30 mouse cellular contexts compared by ENCODE assay signal in genomic region chr12:101699176-101699575, GRCm38 (mm10). TPM values are rescaled to one million over a fixed set of nuclear protein-coding genes. Genes with fewer than 3 reads are reported as not detected.
"Had no signal": no experiment of that assay in that cellular context is flagged by ENCODE, and none has a peak within 500 bp of the region (broad histone marks: within the 10 kb centered on the region; RNA-seq: fewer than 3 reads in every experiment).

No protein-coding gene starts in this region.

- H3K36me3 ChIP-seq: embryonic facial prominence, embryonic 10.5 days; embryonic facial prominence, embryonic 12.5 days; embryonic facial prominence, embryonic 13.5 days; embryonic facial prominence, embryonic 15.5 days; forebrain, embryonic 10.5 days; forebrain, embryonic 12.5 days; forebrain, embryonic 15.5 days had no signal

- H3K9me3 ChIP-seq: embryonic facial prominence, embryonic 10.5 days; embryonic facial prominence, embryonic 12.5 days; embryonic facial prominence, embryonic 13.5 days; embryonic facial prominence, embryonic 15.5 days; forebrain, embryonic 10.5 days; forebrain, embryonic 12.5 days; forebrain, embryonic 13.5 days; forebrain, embryonic 15.5 days had no signal

- DNase-seq: cerebellum, adult 2 months; cerebellum, adult 8-10 months; cerebellum, adult 9-10 months; cerebellum, adult 9-11 months; cerebellum, postnatal 10 days; cerebellum, postnatal 14 days; cerebellum, postnatal 25 days; cerebellum, postnatal 36 days; embryo, embryonic 11 days; forebrain, postnatal 0 days; gastrocnemius, adult 2 months; gastrocnemius, postnatal 10 days; gastrocnemius, postnatal 14 days; gastrocnemius, postnatal 25 days; gastrocnemius, postnatal 36 days; heart, adult 18-20 months; heart, adult 2 months had no signal

- H3K4me1 ChIP-seq: embryonic facial prominence, embryonic 10.5 days; embryonic facial prominence, embryonic 12.5 days; embryonic facial prominence, embryonic 13.5 days; embryonic facial prominence, embryonic 15.5 days; forebrain, embryonic 10.5 days; forebrain, embryonic 12.5 days; forebrain, embryonic 13.5 days; forebrain, embryonic 15.5 days had no signal

- ATAC-seq: forebrain, embryonic 13.5 days; forebrain, embryonic 14.5 days; forebrain, embryonic 15.5 days; forebrain, embryonic 16.5 days; forebrain, postnatal 0 days had no signal

- H3K4me2 ChIP-seq: embryonic facial prominence, embryonic 12.5 days; embryonic facial prominence, embryonic 13.5 days; embryonic facial prominence, embryonic 15.5 days; forebrain, embryonic 12.5 days; forebrain, embryonic 13.5 days; forebrain, embryonic 15.5 days had no signal

- H3K27ac ChIP-seq: embryonic facial prominence, embryonic 10.5 days; embryonic facial prominence, embryonic 12.5 days; embryonic facial prominence, embryonic 13.5 days; embryonic facial prominence, embryonic 15.5 days; forebrain, embryonic 10.5 days; forebrain, embryonic 12.5 days; forebrain, embryonic 13.5 days; forebrain, embryonic 15.5 days; gastrocnemius, adult 2 months; heart, adult 2 months had no signal

- H3K27me3 ChIP-seq: embryonic facial prominence, embryonic 12.5 days; embryonic facial prominence, embryonic 13.5 days; embryonic facial prominence, embryonic 15.5 days; forebrain, embryonic 12.5 days; forebrain, embryonic 13.5 days; forebrain, embryonic 15.5 days had no signal

- H3K9ac ChIP-seq: embryonic facial prominence, embryonic 12.5 days; embryonic facial prominence, embryonic 13.5 days; embryonic facial prominence, embryonic 15.5 days; forebrain, embryonic 12.5 days; forebrain, embryonic 13.5 days; forebrain, embryonic 15.5 days; forebrain, postnatal 0 days had no signal

- H3K4me3 ChIP-seq: embryonic facial prominence, embryonic 10.5 days; embryonic facial prominence, embryonic 12.5 days; embryonic facial prominence, embryonic 13.5 days; embryonic facial prominence, embryonic 15.5 days; erythroblast, embryonic 14.5 days; forebrain, embryonic 10.5 days; forebrain, embryonic 12.5 days; forebrain, embryonic 13.5 days; forebrain, embryonic 15.5 days; gastrocnemius, adult 2 months; heart, adult 2 months had no signal

RNA-seq across cellular contexts. Expression of gene Tc2n, which starts 19.1 kb away (rescaled TPM):
- total RNA-seq: common myeloid progenitor, adult 5-6 weeks; granulocyte monocyte progenitor cell, adult 5-6 weeks had no signal
- polyA plus RNA-seq: erythroblast, embryonic 14.5 days had no signal
